Mouse (Mus musculus): ENCODE measurements at regions not wholly inside any gene's neighbourhood (a gene's known extent, or its start where the extent isn't known, plus 50 kb on each side); places are given as distances from the start of the nearest gene placed in this dataset.

- peak in 1 of 2 experiments; percentile 13 for DNase-seq
Observed at GRCm38 (mm10) chr13:98579731-98580130, 57.5 kb downstream of the Tmem174 start.

DNA sequence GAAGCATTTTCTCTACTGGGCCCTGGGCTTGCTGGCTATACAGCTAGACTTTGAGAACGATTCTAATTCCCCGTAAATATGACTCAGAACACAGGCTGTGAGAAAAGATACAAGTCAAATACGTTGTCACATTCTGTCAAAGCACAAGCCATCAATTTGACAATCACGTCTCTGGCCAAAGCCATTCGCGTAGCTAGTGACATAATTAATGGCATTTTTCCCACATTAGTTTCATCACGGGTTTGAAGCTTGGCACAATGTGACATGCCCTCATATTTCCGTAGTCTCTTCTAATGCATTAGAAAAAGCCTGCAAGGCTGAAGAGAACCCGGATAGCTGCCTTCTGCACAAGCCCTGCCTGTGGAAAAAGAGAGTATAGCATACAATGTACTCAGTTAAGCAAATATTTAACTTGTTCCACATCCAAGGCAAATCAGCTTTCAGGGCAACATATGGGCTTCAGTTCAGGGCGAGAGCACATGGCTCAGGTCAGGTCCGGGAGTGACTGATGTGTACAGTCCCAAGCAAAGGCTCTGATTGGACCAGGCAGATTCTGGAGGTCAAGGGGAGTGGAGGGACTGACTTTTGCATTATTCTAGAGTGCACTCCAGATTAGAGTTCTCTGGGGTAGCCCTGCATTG lies 58.7 kb downstream of the Tmem174 start:
- no peak for DNase-seq

GRCm38 (mm10) chr13:98576061-98576460 lies 61.1 kb downstream of the Tmem174 start:
- DNase-seq, result no peak

- no peak for DNase-seq
Observed at GRCm38 (mm10) chr13:98574057-98574323, 63.2 kb downstream of the Tmem174 start.

DNA sequence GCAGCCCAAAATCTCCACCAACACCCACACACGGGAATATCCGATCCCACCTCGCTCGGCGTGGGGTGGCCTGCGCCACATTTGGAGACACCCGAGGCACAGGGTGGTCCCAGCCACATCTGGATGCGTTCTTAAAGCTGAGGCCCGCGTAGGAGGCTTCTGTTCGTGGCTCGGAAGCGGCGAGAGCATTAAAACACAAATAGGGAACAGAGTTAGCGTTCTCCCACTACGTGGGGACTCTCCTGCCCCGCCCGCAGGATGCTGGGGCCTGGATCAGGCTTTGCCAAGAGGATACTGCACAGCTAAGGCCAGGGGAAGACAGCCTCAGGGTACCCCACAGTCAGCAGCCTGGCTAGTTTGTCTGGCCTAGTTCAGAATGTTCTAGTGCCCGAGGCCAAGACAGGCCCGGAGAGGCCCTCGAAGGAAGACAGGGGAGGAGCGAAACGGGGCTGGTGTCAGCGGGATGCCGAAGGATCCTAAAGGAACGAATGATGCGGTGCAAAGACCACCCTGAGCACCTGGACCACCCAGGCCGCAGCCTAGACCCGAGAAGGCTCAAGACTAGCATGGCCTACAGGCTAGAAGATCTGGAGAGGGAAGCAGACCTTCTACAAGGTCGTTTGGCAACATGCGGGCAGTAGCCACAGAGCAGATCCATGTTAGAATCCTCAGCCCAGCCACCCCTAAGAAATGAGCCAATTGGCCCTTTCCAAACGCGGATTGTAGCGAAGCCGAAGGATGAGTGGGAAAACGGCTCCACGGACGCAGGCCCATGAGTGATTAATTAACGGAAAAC lies 63.8 kb downstream of the Tmem174 start:
- DNase-seq, result no peak

DNA sequence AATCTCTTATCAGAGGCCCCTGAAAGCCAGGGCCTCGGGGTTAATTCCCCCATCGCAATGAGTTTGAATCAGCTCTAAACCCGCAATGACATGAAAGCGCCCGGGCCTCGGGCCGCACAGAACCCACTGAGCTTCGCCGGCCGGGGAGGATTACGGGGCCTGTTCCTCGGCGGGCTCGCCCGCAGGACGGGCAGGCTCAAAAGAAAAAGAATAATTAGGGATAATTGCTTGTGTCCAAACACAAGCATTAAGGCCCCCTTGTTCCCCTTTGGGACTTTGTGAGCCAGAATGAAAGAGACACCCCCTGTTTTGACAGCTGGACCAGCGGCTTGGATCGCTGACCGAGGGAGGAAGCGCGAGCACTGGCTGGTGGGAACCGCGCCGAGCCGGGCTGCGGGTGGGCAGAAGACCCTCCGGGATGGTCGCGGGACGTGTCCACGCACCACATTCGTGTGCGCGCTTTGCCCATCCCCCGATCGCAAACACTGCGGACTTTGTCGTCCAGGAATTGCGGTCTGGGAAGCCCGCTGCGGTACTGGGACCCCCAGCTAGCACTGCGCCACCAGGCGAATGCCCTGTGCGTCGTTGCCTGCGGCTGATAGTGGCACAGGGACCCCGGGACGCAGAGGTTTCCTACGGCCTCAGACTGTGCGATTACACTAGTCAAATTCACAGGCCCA lies 64.5 kb downstream of the Tmem174 start:
- DNase-seq, result no peak

DNA sequence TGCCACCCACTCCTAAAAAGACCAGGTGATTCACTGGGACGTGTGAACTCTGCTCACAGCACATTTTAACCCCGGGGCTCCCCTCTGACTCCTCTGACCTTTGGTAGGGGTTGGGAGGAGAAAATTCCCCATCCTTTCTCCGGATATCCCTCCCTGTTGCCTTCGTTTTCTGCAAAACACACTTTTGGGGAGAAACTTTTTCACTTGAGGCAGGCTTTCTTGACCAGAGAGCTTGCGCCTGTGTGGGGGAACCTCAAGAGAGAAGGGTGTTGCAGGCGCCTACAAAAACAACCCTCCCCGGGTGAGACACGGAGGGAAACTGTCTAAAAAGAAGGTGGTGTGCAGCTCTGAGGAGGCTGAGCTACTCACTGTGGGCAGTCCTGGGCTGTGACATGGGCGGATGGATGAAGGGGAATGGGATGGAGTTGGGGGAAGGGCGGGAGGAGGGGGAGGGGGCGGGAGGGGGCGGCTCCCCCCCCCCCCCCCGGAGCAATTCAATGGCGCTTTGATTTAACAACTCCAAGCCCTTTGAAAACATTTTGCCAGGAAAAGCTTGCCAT lies 65.1 kb downstream of the Tmem174 start:
- DNase-seq, result no peak

DNA sequence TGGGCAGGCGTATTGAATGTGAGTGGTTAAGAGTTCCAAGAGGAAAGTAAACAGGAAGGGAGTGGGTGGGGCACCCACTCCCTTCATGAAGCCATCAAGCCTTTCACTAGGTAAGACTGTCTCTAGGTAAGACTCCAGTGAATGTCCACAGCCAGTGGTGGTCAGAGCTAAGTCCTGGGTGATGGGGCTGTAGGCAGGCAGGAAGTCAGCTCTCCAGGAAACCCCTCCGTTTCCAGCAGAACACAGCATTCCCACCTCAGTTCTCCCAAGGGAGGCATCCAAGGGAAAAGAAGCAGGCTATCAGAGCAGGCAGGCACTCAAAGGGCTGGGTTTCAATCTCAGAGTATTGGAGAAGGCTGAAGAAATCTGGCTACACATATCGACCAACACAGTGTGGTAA lies 66.2 kb downstream of the Tmem174 start:
- no peak for DNase-seq

DNA sequence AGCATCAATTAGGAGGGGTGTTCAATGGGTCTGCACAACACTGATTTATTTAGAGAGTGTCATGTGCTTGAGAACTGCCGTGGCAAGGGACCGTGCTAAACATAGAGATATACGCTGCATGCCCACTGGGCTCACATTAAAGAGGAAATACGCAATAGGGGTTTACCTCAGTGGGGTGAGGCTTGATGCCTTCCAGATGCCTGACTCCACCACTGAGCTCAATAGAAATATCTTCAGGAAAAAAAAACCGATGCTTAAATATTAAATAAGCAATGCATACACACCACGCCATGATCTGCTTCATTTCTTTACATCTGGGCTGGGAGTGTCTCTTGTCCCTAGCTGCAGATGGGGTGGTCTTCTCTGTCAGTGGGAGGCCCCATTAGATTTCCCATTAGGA lies 63.9 kb upstream of the Gm10320 start:
- no peak for DNase-seq

- DNase-seq, result no peak
Observed at GRCm38 (mm10) chr13:98551471-98552020, 59.7 kb upstream of the Gm10320 start.

DNA sequence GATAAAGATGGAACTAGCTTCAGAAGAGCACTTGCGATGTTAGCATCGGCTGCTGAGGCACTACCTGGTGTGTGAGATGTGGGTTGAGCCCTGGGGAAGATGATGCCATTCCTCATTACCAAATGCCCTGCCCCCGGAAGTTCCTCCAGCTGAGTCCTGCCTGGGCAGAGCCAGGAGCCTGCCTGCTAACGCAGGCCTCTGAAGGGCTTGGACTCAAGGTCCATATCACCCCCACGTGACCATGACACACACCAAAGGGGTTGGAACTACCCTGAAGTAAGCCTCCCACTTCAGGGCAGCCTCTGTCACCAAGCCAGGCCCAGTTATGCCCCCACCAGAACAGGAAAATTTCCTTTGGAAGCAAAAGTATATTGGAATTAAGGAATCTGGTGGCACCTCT lies 55.4 kb upstream of the Gm10320 start:
- no peak for DNase-seq

- DNase-seq, result no peak
Observed at GRCm38 (mm10) chr13:98546116-98546515, 54.3 kb upstream of the Gm10320 start.

- no peak for DNase-seq
Observed at GRCm38 (mm10) chr13:98545398-98545797, 53.6 kb upstream of the Gm10320 start.

DNA sequence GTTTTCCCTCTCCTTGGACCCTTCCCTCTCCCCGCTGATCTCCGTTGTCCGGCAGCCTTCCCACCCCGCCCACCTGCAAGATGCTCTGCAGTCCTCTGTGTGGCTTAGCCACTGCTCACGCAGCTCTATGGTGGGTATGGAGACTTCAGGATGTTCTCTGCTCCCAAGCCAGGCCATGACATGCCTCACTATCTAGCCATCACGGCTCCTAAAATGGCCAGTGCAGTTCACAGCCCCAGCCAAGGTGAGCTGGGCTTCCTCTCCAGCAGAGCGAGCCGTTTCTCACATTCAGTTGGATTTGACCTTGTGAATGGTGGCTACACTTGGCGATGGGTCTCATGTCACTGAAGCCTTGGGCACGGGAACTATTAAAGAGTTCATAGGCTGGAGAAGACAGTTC lies 52.2 kb upstream of the Gm10320 start:
- no peak for DNase-seq

Measured in kidney, adult 8-10 months (tissue).